Mouse (Mus musculus) layer of hippocampus, postnatal 25 days (tissue): ENCODE measurements at regions not wholly inside any gene's neighbourhood (a gene's known extent, or its start where the extent isn't known, plus 50 kb on each side); places are given as distances from the start of the nearest gene placed in this dataset.

Source experiments
- DNase-seq, 2 experiments: peaks; one replicate each; pipeline ENCODE4 v3.0.0; 2022; ENCODE audit warnings: mixed read lengths in 2 of 2, low spot score in 1 of 2; ENCODE audit errors: extremely low spot score in 1 of 2

GRCm38 (mm10) chr16:5829071-5829470, 56.1 kb upstream of the Rbfox1 start:
- DNase-seq = no peak

GRCm38 (mm10) chr16:5823316-5823715, 61.8 kb upstream of the Rbfox1 start:
- DNase-seq = no peak

- no peak for DNase-seq
Observed at GRCm38 (mm10) chr16:5817166-5817565, 68.0 kb upstream of the Rbfox1 start.

- no peak for DNase-seq
Observed at GRCm38 (mm10) chr16:5812245-5812820, 72.8 kb upstream of the Rbfox1 start.

GRCm38 (mm10) chr16:5811654-5811992, 73.5 kb upstream of the Rbfox1 start:
- no peak for DNase-seq

GRCm38 (mm10) chr16:5810986-5811653, 74.0 kb upstream of the Rbfox1 start:
- DNase-seq = no peak

- no peak for DNase-seq
Observed at GRCm38 (mm10) chr16:5798188-5798587, 87.0 kb upstream of the Rbfox1 start.

- DNase-seq = no peak
Observed at GRCm38 (mm10) chr16:5792216-5792615, 92.9 kb upstream of the Rbfox1 start.

- DNase-seq = no peak
Observed at GRCm38 (mm10) chr16:5790161-5790560, 95.0 kb upstream of the Rbfox1 start.

GRCm38 (mm10) chr16:5787206-5787605, 97.9 kb upstream of the Rbfox1 start:
- no peak for DNase-seq

- no peak for DNase-seq
Observed at GRCm38 (mm10) chr16:5766771-5767421, 118.3 kb upstream of the Rbfox1 start.

GRCm38 (mm10) chr16:5765143-5765542, 120.0 kb upstream of the Rbfox1 start:
- no peak for DNase-seq

GRCm38 (mm10) chr16:5760821-5761220, 124.3 kb upstream of the Rbfox1 start:
- DNase-seq = no peak

GRCm38 (mm10) chr16:5759021-5759420, 126.1 kb upstream of the Rbfox1 start:
- no peak for DNase-seq

- no peak for DNase-seq
Observed at GRCm38 (mm10) chr16:5742716-5743507, 142.2 kb upstream of the Rbfox1 start.

- no peak for DNase-seq
Observed at GRCm38 (mm10) chr16:5740776-5741175, 144.4 kb upstream of the Rbfox1 start.

- no peak for DNase-seq
Observed at GRCm38 (mm10) chr16:5733608-5734007, 151.5 kb upstream of the Rbfox1 start.

GRCm38 (mm10) chr16:5722506-5722905, 162.6 kb upstream of the Rbfox1 start:
- no peak for DNase-seq

- no peak for DNase-seq
Observed at GRCm38 (mm10) chr16:5713476-5713875, 171.7 kb upstream of the Rbfox1 start.

GRCm38 (mm10) chr16:5709831-5710230, 175.3 kb upstream of the Rbfox1 start:
- DNase-seq = no peak

- DNase-seq = peak in 1 of 2 experiments; percentile 9
Observed at GRCm38 (mm10) chr16:5700731-5701255, 184.4 kb upstream of the Rbfox1 start.
